Mouse (Mus musculus): ENCODE data around the gene I830077J02Rik. TPM values are rescaled to one million over a fixed set of nuclear protein-coding genes. Genes with fewer than 3 reads are reported as not detected.

I830077J02Rik gene
- polyA plus RNA-seq, 1 experiment from 2014 or later, result 3.2 TPM

- no peak for ATAC-seq (ENCODE audit: insufficient read depth)
- Histone ChIP-seq H3K4me2 (peak overlapping the region; percentile 58; the same call in 1 of the 2 replicates), H3K36me3 (replicated peaks) (no peaks in the 10 kb centered on the region), H3K9ac (no peak overlapping the region), H3K9me3 (replicated peaks) (no peaks in the 10 kb centered on the region), H3K27ac (replicated peaks) (peak overlapping the region; percentile 35), H3K4me1 (replicated peaks) (peaks cover 45% of the 10 kb centered on the region), H3K4me3 (replicated peaks) (no peak overlapping the region), H3K27me3 (peaks cover 9% of the 10 kb centered on the region)
- 31% methylated on average over 6 of the region's 6 CpGs for WGBS (ENCODE audit: insufficient replicate concordance)
Observed at GRCm38 (mm10) chr3:105893941-105894391, 38.5 kb downstream of the I830077J02Rik start.

DNA sequence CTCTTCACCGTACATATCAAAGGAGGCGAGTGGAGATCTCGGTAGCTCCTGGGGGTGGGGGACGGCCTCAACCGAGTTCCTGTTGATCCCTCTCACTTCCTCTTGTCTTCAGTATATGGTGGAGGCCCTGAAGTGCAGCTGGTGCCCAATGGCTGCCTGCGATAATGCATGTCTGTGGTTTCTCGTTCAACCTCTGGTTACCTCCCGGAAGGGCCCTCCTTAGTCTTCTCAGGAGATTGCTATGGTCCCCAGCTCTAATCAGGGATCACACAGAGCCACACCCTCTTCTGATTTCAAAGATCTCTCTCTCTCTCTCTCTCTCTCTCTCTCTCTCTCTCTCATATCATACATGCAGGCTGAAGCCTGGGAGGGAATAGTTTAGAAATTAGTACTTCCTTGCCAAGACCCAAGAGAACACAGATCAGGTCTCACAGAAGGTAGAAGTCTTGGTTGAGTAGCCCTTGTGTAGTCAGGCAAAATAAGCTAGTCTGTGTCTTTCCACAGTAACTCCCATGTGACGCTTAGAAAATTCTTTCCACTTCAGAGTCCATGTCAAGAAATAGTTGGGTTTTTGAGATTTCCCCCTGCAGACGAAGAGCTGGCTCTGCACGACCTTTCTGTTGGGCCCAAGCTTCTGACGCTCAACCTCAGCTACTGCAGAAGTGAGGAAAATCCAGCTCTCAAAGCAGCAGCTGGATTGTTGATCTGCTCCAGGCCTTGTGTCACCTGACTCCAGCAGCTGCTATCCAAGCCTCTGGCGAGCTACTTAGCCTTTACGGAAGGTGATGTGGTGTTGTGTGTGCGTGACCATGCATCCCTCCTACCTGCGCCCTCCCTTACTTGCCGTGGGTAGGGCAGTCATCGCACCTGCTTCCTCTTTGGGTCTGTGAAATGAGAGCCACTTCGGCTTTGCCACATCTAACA lies 39.6 kb downstream of the I830077J02Rik start:
- H3K9ac ChIP-seq, result no peak overlapping the region
- ATAC-seq (ENCODE audit: insufficient read depth), result peak; percentile 66
- peak overlapping the region; percentile 69 for H3K27ac ChIP-seq (replicated peaks)
- 0 out of 2 replicates have a peak overlapping the region, but pooled peaks have one; percentile 8 for H3K4me3 ChIP-seq (replicated peaks)
- peak overlapping the region; percentile 50 for H3K4me2 ChIP-seq
- 20% methylated on average over 19 of the region's 19 CpGs for WGBS (ENCODE audit: insufficient replicate concordance)
- peaks cover 45% of the 10 kb centered on the region for H3K4me1 ChIP-seq (replicated peaks)
- H3K9me3 ChIP-seq (replicated peaks), result no peaks in the 10 kb centered on the region
- H3K27me3 ChIP-seq, result peaks cover 9% of the 10 kb centered on the region
- H3K36me3 ChIP-seq (replicated peaks), result no peaks in the 10 kb centered on the region

DNA sequence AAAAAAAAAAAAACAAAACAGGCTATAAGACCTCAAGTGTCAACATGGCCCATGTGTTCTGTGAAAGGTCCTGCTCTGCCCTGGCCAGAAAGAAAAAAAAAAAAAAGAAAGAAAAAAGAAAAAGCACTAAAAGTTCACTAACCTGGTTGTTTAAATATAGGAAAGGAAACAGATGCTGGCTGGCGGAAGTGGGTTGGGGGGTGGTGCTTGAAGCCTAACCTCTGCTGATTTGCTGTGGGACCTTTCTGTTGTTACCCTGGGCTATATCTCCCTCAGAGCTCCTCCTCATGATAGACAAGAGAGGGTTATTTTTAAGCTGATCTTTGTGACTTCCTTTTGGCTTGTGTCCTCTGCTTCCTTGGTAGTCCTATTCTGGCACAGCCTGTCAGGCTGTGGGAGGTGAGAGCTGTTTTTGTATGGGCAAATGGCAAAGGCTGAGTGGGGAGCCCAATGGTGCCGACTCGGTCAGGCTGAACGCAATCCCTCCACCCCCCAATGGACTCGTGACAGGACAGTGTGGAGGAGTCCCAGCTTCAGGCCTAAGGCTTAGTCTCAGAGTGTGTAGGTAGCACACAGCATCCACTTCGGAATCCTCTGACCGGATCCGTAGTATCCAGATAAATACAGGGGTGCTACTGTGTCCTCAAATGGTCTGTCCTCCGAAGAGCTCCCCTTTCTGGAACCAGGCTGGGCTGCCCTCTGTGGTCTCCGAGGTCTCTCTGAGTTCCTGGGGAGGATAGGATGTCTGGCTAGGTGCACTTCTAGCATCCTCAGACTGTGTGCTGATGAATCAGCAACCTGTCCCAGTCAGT lies 40.5 kb downstream of the I830077J02Rik start:
- Histone ChIP-seq H3K9me3 (replicated peaks) (no peaks in the 10 kb centered on the region), H3K27me3 (peaks cover 9% of the 10 kb centered on the region), H3K4me1 (replicated peaks) (peaks cover 45% of the 10 kb centered on the region), H3K4me2 (peak overlapping the region; percentile 50), H3K36me3 (replicated peaks) (no peaks in the 10 kb centered on the region), H3K9ac (no peak overlapping the region), H3K4me3 (replicated peaks) (0 out of 2 replicates have a peak overlapping the region, but pooled peaks have one; percentile 8), H3K27ac (replicated peaks) (peak overlapping the region; percentile 69)
- WGBS (ENCODE audit: insufficient replicate concordance), result 17% methylated on average over 10 of the region's 10 CpGs
- ATAC-seq (ENCODE audit: insufficient read depth), result peak; percentile 23

- ATAC-seq (ENCODE audit: insufficient read depth), result no peak
- no peak overlapping the region for H3K9ac ChIP-seq
- H3K9me3 ChIP-seq (replicated peaks), result no peaks in the 10 kb centered on the region
- no peak overlapping the region for H3K4me3 ChIP-seq (replicated peaks)
- no peaks in the 10 kb centered on the region for H3K36me3 ChIP-seq (replicated peaks)
- H3K27me3 ChIP-seq, result peaks cover 9% of the 10 kb centered on the region
- WGBS (ENCODE audit: insufficient replicate concordance), result 51% methylated on average over 3 of the region's 3 CpGs
- no peak overlapping the region for H3K4me2 ChIP-seq
- 0 out of 2 replicates have a peak overlapping the region, but pooled peaks have one; percentile 29 for H3K27ac ChIP-seq (replicated peaks)
- peaks cover 45% of the 10 kb centered on the region for H3K4me1 ChIP-seq (replicated peaks)
Observed at GRCm38 (mm10) chr3:105891141-105891540, 41.3 kb downstream of the I830077J02Rik start.

DNA sequence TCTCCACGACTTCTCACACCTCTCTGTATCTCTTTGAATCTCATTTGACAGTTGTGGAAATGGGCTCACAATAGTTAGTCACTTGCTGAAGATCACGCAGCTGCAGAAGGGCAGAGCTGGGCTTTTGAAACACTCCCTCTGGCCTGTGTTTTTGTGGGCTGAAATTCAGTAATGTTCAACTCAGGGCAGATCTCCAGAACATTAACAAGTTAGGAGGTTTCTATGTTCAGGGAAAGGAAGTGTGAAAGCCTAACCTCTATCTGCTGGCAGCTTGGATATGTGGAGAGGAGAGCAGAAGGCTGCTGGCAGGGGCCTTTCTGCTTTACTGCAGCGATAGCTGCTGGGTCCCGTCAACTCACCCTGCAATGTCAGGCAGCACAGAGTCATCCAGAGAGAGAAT lies 42.2 kb downstream of the I830077J02Rik start:
- Histone ChIP-seq H3K9me3 (replicated peaks) (no peaks in the 10 kb centered on the region), H3K27me3 (peaks cover 9% of the 10 kb centered on the region), H3K4me3 (replicated peaks) (no peak overlapping the region), H3K36me3 (replicated peaks) (no peaks in the 10 kb centered on the region), H3K4me1 (replicated peaks) (peaks cover 41% of the 10 kb centered on the region), H3K4me2 (no peak overlapping the region), H3K27ac (replicated peaks) (no peak overlapping the region), H3K9ac (no peak overlapping the region)
- 52% methylated on average over 4 of the region's 4 CpGs for WGBS (ENCODE audit: insufficient replicate concordance)
- ATAC-seq (ENCODE audit: insufficient read depth), result no peak

GRCm38 (mm10) chr3:105888961-105889360 lies 43.5 kb downstream of the I830077J02Rik start:
- Histone ChIP-seq H3K9ac (no peak overlapping the region), H3K9me3 (replicated peaks) (no peaks in the 10 kb centered on the region), H3K27ac (replicated peaks) (no peak overlapping the region), H3K4me3 (replicated peaks) (no peak overlapping the region), H3K36me3 (replicated peaks) (no peaks in the 10 kb centered on the region), H3K4me1 (replicated peaks) (peaks cover 28% of the 10 kb centered on the region), H3K4me2 (no peak overlapping the region), H3K27me3 (peaks cover 2% of the 10 kb centered on the region)
- WGBS (ENCODE audit: insufficient replicate concordance), result 56% methylated on average over 3 of the region's 3 CpGs
- ATAC-seq (ENCODE audit: insufficient read depth), result no peak

DNA sequence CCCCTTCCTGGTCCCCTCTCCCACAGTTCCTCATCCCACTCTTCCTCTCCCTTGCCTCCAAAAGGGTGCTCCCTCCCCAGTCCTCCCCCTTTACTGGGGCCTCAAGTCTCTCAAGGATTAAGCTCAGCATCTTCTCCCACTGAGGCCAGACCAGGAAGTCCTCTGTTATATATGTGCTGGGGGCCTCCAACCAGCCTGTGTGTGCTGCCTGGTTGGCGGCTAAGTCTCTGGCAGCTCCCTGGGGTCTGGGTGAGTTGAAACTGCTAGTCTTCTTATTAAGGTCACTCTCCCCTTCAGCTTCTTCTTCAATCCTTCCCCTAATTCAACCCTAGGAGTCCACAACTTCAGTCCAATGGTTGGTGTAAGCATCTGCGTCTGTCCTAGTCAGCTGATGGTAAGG lies 49.4 kb downstream of the I830077J02Rik start:
- no peak for ATAC-seq (ENCODE audit: insufficient read depth)
- Histone ChIP-seq H3K4me2 (no peak overlapping the region), H3K36me3 (replicated peaks) (no peaks in the 10 kb centered on the region), H3K27ac (replicated peaks) (no peak overlapping the region), H3K4me3 (replicated peaks) (no peak overlapping the region), H3K9me3 (replicated peaks) (no peaks in the 10 kb centered on the region), H3K4me1 (replicated peaks) (no peaks in the 10 kb centered on the region), H3K9ac (no peak overlapping the region), H3K27me3 (no peaks in the 10 kb centered on the region; the same call in 1 of the 2 replicates)
- WGBS (ENCODE audit: insufficient replicate concordance), result 76% methylated on average over 2 of the region's 2 CpGs

GRCm38 (mm10) chr3:105882105-105882504 lies 50.4 kb downstream of the I830077J02Rik start:
- no peak overlapping the region for H3K4me2 ChIP-seq
- no peaks in the 10 kb centered on the region for H3K4me1 ChIP-seq (replicated peaks)
- ATAC-seq (ENCODE audit: insufficient read depth), result no peak
- H3K27me3 ChIP-seq, result no peaks in the 10 kb centered on the region; the same call in 1 of the 2 replicates
- H3K27ac ChIP-seq (replicated peaks), result no peak overlapping the region
- H3K9ac ChIP-seq, result no peak overlapping the region
- no peaks in the 10 kb centered on the region for H3K9me3 ChIP-seq (replicated peaks)
- no peaks in the 10 kb centered on the region for H3K36me3 ChIP-seq (replicated peaks)
- 69% methylated on average over 7 of the region's 7 CpGs for WGBS (ENCODE audit: insufficient replicate concordance)
- no peak overlapping the region for H3K4me3 ChIP-seq (replicated peaks)

DNA sequence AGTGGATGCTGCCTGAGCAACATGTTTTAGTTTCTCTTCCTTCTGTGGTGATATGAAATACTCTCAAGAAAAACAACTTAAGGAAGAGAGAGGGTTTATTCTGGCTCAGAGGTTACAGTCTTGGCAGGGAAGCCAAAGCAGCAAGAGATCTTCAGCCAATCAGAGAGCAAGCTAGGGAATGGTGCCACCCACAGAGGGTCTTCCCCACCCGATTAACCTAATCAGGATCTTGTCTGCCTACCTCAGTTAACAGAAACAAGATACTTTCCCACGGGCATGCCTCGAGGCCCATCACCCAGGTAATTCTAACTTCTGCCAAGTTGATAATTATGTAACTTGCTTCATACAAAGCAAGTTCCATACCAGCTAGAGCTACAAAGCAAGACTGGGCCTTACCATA lies 52.0 kb downstream of the I830077J02Rik start:
- Histone ChIP-seq H3K4me2 (no peak overlapping the region), H3K36me3 (replicated peaks) (no peaks in the 10 kb centered on the region), H3K9ac (no peak overlapping the region), H3K27me3 (no peaks in the 10 kb centered on the region; the same call in 1 of the 2 replicates), H3K27ac (replicated peaks) (no peak overlapping the region), H3K4me3 (replicated peaks) (no peak overlapping the region), H3K4me1 (replicated peaks) (0 out of 2 replicates have a peak, but pooled peaks cover 3% of the 10 kb centered on the region), H3K9me3 (replicated peaks) (no peaks in the 10 kb centered on the region)
- no peak for ATAC-seq (ENCODE audit: insufficient read depth)
- WGBS (ENCODE audit: insufficient replicate concordance), result 24% methylated on average over 3 of the region's 3 CpGs

GRCm38 (mm10) chr3:105878751-105879150 lies 53.7 kb downstream of the I830077J02Rik start:
- H3K4me2 ChIP-seq, result no peak overlapping the region
- 60% methylated on average over 8 of the region's 8 CpGs for WGBS (ENCODE audit: insufficient replicate concordance)
- ATAC-seq (ENCODE audit: insufficient read depth), result no peak

DNA sequence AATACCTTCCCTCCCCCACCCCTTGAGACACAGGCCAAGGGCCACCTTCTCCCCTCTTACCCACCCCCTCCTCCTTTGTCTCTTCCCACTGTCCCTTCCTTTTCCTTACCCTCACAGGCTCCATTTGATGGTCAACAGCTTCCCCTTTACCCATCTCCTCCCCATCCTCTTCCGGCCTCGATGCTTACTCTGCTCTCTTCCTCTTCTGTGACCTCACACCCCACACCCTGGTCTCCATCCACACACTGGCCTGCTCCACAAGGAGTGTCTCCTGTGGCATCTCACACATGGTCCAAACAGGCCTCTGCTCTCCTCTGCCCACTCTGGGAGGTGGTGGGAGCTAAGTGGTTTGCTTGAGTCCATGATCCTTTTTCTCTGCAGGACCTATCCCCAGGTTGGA lies 54.5 kb downstream of the I830077J02Rik start:
- no peak overlapping the region for H3K9ac ChIP-seq
- 31% methylated on average over 2 of the region's 2 CpGs for WGBS (ENCODE audit: insufficient replicate concordance)

More at GRCm38 (mm10) chr3:105878751-105879150, 53.7 kb downstream of the I830077J02Rik start:
- 0 out of 2 replicates have a peak, but pooled peaks cover 3% of the 10 kb centered on the region for H3K4me1 ChIP-seq (replicated peaks)
- no peaks in the 10 kb centered on the region; the same call in 1 of the 2 replicates for H3K27me3 ChIP-seq
- no peak overlapping the region for H3K9ac ChIP-seq
- H3K9me3 ChIP-seq (replicated peaks), result no peaks in the 10 kb centered on the region
- H3K36me3 ChIP-seq (replicated peaks), result no peaks in the 10 kb centered on the region
- H3K27ac ChIP-seq (replicated peaks), result no peak overlapping the region
- no peak overlapping the region for H3K4me3 ChIP-seq (replicated peaks)

More for the DNA sequence above, 54.5 kb downstream of the I830077J02Rik start:
- no peaks in the 10 kb centered on the region for H3K36me3 ChIP-seq (replicated peaks)
- H3K27ac ChIP-seq (replicated peaks), result no peak overlapping the region
- H3K9me3 ChIP-seq (replicated peaks), result no peaks in the 10 kb centered on the region
- H3K27me3 ChIP-seq, result no peaks in the 10 kb centered on the region; the same call in 1 of the 2 replicates
- no peak for ATAC-seq (ENCODE audit: insufficient read depth)
- H3K4me2 ChIP-seq, result no peak overlapping the region
- H3K4me1 ChIP-seq (replicated peaks), result 0 out of 2 replicates have a peak, but pooled peaks cover 3% of the 10 kb centered on the region
- no peak overlapping the region for H3K4me3 ChIP-seq (replicated peaks)
